Mouse (Mus musculus): Measurements from ENCODE around the gene Slu7. TPM values are rescaled to one million over a fixed set of nuclear protein-coding genes. Genes with fewer than 3 reads are reported as not detected.

Slu7 gene
- polyA plus RNA-seq, 1 experiment from 2014 or later, result 68.2 TPM

- no peak overlapping the region for H3K4me3 ChIP-seq
- no peak overlapping the region; the same call in 1 of the 2 replicates for H3K9ac ChIP-seq
- no peaks in the 10 kb centered on the region for H3K36me3 ChIP-seq
- peaks cover 7% of the 10 kb centered on the region; the same call in 1 of the 2 replicates for H3K9me3 ChIP-seq
- H3K4me1 ChIP-seq (replicated peaks), result no peaks in the 10 kb centered on the region; the same call in 1 of the 2 replicates
- no peak overlapping the region for H3K4me2 ChIP-seq
- no peak overlapping the region for H3K27ac ChIP-seq (replicated peaks)
- no peaks in the 10 kb centered on the region for H3K27me3 ChIP-seq
- 50% methylated on average over 8 of the region's 8 CpGs for WGBS
- ATAC-seq (ENCODE audit: low read depth), result no peak; the same call in 1 of the 2 replicates
These were observed 61.5 kb downstream of the Slu7 start for GRCm38 (mm10) chr11:43495037-43495436.

DNA sequence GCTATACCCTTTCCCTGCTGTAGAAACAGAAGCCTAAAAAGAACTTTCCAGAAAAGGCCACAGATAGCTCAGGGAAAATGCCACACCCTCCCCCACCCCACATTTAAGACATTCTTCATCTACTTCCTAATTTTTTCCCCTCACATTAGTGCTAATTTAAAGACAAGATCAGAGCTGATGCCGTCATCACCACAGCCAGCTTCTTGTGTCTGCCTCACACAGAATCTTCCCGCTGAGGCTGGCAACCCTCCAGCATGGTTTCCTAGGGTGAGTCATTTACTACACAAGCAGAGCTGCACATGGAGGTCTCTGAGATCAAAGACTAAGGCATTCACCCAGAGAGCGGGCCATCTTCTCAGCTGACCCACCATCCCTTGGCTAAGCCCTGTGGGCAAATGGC is 62.0 kb downstream of the Slu7 start:
- Histone ChIP-seq H3K9me3 (peaks cover 7% of the 10 kb centered on the region; the same call in 1 of the 2 replicates), H3K4me1 (replicated peaks) (no peaks in the 10 kb centered on the region; the same call in 1 of the 2 replicates), H3K4me2 (no peak overlapping the region), H3K4me3 (no peak overlapping the region), H3K27me3 (no peaks in the 10 kb centered on the region), H3K36me3 (no peaks in the 10 kb centered on the region), H3K27ac (replicated peaks) (no peak overlapping the region), H3K9ac (no peak overlapping the region)
- WGBS, result 50% methylated on average over 3 of the region's 3 CpGs
- no peak for ATAC-seq (ENCODE audit: low read depth)

Other genes with a start within 250 kb of the Slu7 start
- gene Pttg1, start 7.5 kb upstream of the Slu7 start, polyA plus RNA-seq (2015; fragmentation: Nextera tagmentation; extraction: Ambion mirVana), result 51.6 and 56.1 TPM in 2 replicates
- gene C1qtnf2, start 40.5 kb downstream of the Slu7 start, polyA plus RNA-seq (2015; fragmentation: Nextera tagmentation; extraction: Ambion mirVana), result 12.5 and 12.8 TPM in 2 replicates
- 20.9 and 26.7 TPM in 2 replicates for gene Ccnjl, start 95.0 kb downstream of the Slu7 start, polyA plus RNA-seq (2015; fragmentation: Nextera tagmentation; extraction: Ambion mirVana)
- gene 4933415A04Rik, start 153.3 kb downstream of the Slu7 start, polyA plus RNA-seq (2015; fragmentation: Nextera tagmentation; extraction: Ambion mirVana), result 7.1 and 7.3 TPM in 2 replicates
- gene Fabp6, start 167.8 kb downstream of the Slu7 start, polyA plus RNA-seq (2015; fragmentation: Nextera tagmentation; extraction: Ambion mirVana), result not detected in 2 replicates
- 35.1 and 38.8 TPM in 2 replicates for gene Pwwp2a, start 248.3 kb downstream of the Slu7 start, polyA plus RNA-seq (2015; fragmentation: Nextera tagmentation; extraction: Ambion mirVana)